Mouse (Mus musculus): ENCODE measurements at regions not wholly inside any gene's neighbourhood (a gene's known extent, or its start where the extent isn't known, plus 50 kb on each side); places are given as distances from the start of the nearest gene placed in this dataset.

DNA sequence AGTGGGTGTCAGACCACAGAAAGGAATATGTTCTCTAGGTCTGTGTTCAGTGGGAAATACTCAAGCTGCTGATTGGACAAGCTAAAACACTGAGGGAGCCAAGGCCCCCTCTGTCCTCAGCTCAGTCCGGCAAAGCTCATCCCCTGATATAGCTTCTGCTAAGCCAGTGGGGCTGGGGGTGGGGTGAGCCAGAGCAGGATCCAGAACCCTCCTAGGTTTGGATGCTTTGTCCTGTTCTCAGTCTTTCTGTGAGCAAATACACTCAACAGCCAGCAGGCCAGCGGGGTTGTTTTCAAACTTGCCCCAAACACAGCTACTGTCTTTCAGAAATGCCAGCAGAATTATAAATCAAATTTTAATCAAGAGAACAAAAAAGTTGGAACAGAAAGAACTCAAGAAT is 454.4 kb downstream of the Wdr11 start:
- WGBS = 93% methylated on average over 2 of the region's 2 CpGs
- DNase-seq (ENCODE audit: low read depth, low spot score) = no peak

DNA sequence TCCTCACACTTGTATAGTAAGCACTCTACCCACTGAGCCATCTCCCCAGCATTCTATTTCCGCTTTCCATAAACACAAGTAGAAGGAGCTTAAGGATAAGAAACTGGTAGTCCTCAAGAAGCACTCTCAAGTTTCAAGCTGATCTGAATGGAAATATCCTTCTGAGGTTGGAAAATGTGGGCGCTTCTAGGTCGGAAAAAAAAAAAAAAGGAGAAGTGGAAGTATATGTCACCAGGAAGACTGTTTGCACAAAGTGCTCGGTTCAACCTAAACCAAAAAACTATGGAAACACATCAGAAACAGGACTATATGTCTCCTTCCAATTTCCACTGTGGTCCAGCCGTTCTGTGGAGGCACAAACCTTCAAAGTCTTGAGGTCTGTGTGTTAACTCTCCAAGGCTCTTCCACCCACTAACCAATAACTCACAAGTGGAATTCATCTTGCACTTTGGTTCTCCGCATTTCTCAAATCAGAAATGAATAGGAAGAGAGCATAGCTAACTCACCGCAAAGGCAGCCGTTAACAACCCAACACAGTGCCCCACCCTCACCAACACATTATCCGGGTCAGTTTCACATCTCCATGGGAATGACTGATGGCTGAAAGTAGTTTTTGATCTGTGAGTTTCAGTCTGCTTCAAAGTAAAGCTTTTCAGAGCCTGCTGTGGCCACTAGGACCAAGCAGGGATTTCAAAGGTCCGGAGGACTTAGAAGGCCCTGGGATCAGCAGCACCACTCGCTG is 455.8 kb downstream of the Wdr11 start:
- 79% methylated on average over 11 of the region's 11 CpGs for WGBS
- DNase-seq (ENCODE audit: low read depth, low spot score) = no peak

DNA sequence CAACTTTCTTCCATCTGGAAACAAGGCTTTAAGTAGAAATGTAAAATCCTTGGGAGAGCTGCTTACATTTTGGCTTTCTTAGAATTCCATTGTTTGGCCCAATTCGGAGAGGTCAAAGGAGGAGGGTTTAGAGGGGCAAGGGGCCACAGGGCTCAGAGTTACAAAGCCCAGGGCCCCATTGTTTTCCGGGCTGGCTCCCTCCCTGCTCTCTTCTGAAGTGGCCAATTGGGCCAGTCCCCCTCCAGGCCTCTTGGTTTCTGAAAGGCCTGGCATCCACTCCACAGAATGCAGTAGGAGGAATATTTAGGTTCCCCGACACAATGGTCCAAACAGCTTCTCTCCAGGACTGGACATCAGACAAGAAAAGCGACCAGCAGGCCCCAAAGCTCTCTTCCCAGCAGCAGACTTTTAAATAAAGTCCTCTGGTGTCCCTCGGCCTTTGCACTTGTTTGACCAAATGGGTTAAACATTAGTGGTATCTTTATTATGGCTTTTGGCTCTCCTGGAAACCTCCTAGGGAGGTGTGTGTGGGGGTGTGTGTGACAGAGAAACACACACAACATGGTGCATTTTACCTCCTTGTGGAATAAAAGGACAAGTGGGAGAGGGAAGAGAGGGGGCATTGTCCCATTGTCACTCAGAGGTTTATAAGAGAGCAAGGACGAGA is 456.6 kb downstream of the Wdr11 start:
- DNase-seq (ENCODE audit: low read depth, low spot score) = no peak
- WGBS = 64% methylated on average over 6 of the region's 6 CpGs

DNA sequence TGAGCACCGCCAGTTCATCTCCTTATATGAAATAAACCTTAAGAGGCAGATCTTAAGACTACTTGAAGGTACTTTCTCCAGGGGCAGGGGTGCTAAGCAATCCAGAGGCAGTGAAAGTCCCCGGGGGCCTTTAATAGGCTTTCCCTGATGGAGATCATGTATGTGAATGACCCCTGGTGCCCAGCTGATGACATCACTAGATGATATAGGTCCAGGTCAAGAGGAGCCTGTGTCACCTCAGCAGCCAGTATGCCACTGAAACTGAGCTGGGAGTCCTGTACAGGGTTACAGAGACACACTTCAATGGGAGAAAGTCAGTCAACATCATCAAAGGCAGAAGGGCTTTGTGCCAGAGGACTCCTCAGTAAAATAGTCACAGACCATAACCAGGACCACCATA is 457.8 kb downstream of the Wdr11 start:
- WGBS = 89% methylated on average over 2 of the region's 2 CpGs
- DNase-seq (ENCODE audit: low read depth, low spot score) = no peak

DNA sequence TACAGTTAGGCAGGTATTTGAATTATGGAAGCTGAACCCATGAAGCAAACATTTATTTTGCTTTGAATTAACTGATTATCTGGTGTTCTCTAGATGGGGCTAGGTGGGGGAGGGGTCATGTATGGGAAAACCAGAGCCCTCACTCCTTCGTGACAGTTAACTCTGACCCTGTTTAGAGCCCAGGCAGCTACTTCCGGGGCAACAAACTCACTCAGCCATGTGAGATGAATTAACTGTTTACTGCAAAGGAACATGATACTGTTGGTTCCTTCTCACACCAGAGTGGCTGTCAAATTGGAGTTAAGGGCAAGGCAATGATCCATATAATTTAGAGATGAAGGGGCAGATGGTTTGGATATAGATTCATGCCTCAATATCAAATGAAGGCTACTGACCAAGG is 458.5 kb downstream of the Wdr11 start:
- WGBS = 33% methylated on average over 2 of the region's 2 CpGs

DNA sequence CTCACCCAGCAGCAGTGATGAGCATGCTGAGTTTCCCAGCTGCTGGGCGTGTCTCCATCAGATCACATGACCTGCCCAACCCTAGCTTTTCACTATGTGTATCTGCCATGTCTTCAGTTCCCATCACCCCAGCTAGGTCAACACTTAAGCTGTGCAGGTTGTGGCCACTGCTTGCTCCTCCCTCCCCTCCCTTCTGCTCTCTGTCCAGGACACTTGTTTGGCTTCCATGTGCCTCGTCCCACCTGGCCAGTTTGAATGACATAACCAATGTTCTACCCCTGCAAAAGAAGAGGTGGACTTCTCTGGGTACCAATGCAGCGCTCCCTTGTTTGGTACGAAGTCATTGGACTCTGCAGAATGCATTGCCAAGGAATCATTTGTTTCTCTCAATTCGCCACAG is 460.7 kb downstream of the Wdr11 start:
- 88% methylated on average over 5 of the region's 5 CpGs for WGBS
- no peak for DNase-seq (ENCODE audit: low read depth, low spot score)

More for the DNA sequence above, 458.5 kb downstream of the Wdr11 start:
- DNase-seq (ENCODE audit: low read depth, low spot score) = no peak

DNA sequence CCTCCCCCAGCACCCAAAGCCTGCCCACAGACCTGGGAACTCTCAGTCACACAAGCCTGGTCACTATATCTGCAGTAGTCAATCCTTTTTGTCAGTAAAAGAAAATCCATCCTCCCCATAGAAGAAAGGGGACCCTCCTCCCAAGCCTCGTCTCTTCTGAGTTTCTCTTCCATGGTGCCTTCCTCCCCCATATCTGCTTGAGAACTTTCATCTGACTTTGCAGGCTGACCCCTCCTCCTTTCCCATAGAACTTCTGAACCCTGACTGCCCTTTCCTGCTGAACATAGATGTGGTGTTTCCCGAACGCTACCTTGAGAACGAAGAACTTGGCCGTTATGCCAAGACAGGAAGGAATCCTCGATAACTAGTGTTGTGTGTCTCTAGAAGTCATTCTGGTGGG is 462.5 kb downstream of the Ate1 start:
- DNase-seq (ENCODE audit: low read depth, low spot score) = no peak
- WGBS = 91% methylated on average over 6 of the region's 6 CpGs

DNA sequence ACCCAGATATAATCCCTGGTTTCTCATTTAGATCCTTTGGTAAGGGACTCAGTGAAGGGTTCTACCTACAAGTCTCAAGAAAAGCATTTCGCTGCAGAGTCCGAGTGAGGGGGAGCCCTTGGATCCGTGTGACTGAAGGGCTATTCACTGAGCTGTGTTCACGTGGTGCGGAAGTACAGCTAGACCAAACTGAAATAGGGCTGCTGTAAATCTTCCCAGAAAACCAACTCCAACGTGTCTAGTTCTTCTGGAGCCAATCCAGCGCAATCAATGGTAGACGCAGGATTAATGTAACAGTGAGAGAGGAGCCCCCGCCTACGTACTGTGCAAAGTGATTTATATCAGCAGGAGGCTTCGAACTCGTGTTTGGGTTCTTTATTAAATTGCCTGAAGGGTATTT is 461.9 kb downstream of the Ate1 start:
- 78% methylated on average over 12 of the region's 12 CpGs for WGBS
- no peak for DNase-seq (ENCODE audit: low read depth, low spot score)

DNA sequence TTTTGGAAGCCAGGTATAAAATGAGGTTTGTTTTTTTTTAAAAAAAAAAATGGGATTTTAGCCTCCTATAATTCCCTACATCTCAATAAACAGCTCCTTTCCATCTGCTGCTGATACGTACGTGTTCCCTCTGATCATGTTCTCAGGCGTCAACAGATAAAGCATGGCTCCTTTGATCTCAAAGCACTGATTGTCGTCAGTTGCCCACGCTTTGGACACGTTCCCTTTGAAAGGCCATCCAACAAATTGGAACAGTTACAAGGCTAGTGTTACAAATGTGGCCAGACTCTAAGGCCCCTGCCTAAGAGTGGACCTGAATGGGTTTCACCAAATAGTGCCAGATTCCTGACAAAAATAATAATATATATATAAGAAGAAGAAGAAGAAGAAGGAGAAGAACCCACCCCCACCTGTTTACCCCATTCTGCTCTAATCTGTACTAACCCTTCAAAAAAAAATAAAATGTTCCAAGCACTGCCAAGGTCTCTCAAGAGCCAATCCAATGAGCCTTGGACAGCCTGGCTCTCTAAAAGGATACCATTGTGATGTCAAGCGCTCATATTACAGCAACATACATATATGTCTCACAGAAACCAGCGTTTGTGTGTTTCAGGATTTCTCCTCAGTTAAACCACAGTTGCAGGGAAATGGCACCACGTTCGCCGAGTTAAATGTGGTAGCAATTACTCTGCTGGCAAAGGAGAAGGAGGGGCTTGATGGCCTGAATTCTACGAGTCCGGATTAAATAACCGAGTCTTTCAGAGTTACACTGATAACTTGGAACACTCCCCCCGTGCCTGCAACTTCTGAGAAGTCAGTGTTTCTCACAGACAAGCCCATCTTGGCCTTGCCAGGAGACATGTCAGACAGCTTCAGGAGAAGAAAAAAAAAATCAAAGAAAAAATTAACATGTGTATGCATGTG is 460.2 kb downstream of the Ate1 start:
- DNase-seq (ENCODE audit: low read depth, low spot score) = no peak
- WGBS = 82% methylated on average over 15 of the region's 15 CpGs

DNA sequence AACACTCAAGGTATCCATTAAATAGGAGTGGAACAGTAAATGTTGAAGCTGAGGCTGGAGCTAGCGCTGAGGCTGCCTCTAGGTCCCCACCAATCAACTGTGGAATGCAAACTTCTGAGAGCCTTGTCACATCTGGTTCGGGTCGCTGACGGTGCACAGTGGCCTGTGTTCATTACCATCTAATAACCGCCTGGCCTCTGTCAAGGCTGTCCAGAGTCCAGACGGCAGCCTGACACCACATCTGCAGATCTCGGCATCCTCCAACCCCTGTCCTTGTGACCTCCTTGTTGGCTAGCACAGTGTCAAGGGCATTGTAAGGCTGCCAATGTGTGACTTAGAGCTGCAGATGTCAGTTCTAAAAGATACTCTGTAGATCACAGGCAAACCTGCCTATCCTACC is 455.7 kb downstream of the Ate1 start:
- no peak for DNase-seq (ENCODE audit: low read depth, low spot score)
- WGBS = 65% methylated on average over 7 of the region's 7 CpGs

DNA sequence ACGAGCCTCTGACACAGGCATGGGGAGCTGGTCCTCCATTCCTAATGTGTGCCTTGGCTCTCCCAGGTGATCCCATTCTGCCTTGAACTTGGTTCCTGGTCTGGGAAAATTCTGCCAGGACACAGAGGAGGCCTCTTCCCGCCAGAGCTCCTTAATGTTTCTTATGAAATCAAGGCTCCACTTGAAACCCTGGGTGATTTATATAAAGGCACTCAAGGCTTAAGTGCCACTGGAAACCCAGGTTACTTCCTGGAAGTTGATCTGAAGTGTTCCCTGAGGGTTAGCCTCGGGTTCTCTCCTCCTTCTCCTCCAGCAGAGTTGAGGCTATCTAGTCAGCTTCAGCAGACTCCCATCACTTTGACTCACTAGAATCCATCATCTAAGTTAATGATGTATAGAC is 451.9 kb downstream of the Ate1 start:
- 70% methylated on average over 3 of the region's 3 CpGs for WGBS
- no peak for DNase-seq (ENCODE audit: low read depth, low spot score)

DNA sequence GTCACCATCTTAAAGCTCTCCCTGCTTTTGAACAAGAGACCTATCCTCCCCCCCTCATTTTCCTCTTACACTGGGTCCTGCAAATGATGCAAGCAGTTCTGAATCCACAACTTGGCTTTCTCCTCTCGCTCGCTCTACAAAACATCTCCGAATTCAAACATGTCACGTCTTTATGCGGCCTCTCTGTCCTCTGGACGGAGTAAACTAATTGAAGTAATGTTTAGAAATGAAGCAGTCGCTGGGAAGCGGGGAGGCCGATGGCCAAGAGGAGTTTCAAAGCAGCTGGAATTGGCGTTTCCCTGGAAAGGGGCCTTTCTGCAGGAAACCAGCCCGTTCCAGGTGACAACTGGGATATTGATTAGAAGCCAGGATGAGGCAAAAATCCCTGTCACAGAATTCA is 446.8 kb downstream of the Ate1 start:
- no peak for DNase-seq (ENCODE audit: low read depth, low spot score)
- WGBS = 52% methylated on average over 11 of the region's 11 CpGs

DNA sequence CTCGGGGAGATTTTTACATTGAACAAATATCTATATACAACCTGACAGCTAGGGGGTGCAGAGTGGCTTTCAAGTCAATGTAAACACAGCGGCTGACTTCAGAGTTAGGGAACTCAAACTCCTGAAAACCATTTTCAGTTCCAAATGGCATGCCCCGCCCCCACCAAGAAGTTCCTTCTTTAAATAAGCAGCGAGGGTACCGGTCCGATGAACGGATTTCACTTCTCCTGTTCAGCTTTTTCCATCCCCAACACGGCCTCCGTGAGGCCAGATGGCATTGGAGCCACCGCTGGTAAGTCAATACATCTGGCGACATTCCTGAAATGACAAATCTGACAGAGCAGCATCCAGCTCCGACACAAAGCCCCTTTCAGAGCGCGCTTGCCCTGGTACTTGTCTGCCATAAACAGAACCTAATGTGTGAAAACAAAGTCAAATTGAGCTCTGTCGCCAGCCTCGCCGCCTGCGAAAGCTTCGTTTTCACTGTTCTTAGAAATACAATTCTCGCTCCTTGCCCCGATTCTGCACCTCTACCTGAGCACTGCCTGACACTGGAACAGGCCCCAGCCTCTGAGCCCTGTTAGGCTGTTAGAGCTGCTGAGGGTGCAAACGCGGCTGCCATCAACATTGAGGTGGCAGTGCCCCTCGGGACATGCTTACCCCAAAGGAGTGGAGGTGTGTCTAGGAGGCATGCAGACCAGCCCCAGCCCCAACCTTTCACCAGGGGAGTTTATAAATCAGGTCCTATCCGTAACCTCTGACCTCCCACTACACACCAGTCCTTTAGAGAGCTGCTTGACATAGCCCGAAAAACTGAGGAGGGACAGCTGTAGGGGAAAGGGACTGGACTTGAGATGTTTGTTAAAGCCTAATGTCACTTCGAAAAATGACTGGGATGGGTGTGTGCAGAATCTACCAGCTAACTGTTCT is 446.0 kb downstream of the Ate1 start:
- DNase-seq (ENCODE audit: low read depth, low spot score) = no peak
- 28% methylated on average over 27 of the region's 27 CpGs for WGBS

DNA sequence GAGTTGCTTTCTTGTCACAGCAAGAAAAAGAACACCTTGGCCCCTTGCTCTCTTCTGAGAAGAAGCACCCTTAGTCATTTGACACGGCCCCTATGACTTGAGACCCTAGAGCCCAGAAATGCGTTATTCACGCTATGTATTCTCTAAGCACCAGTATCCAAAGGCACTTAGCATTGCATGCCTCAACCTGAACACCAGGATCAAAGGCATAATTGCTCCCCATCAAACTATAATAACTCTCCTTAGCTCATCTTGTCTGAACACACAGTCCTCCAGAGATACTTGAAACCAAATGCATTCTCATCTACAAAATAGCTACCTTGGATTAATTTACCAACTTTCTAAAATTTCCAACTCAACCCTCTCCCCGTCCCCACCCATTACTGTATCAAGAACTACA is 437.5 kb downstream of the Ate1 start:
- WGBS = 94% methylated on average over 4 of the region's 4 CpGs
- no peak for DNase-seq (ENCODE audit: low read depth, low spot score)

DNA sequence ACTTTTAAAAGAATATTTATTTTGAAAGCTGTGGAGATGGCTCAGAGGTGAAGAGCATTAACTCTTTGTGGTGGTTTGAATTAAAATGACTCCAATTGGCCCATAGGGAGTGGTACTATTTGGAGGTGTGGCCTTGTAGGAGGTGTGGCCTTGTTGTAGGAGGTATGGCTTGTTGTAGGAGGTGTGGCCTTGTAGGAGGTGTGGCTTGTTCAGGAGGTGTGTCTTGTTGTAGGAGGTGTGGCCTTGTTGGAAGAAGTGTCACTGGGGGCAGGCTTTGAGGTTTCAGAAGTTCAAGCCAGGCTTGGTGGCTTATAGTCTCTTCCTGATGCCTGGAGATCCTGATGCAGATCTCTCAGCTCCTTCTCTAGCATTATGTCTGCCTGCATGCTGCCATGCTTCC is 434.5 kb downstream of the Ate1 start:
- DNase-seq (ENCODE audit: low read depth, low spot score) = no peak

DNA sequence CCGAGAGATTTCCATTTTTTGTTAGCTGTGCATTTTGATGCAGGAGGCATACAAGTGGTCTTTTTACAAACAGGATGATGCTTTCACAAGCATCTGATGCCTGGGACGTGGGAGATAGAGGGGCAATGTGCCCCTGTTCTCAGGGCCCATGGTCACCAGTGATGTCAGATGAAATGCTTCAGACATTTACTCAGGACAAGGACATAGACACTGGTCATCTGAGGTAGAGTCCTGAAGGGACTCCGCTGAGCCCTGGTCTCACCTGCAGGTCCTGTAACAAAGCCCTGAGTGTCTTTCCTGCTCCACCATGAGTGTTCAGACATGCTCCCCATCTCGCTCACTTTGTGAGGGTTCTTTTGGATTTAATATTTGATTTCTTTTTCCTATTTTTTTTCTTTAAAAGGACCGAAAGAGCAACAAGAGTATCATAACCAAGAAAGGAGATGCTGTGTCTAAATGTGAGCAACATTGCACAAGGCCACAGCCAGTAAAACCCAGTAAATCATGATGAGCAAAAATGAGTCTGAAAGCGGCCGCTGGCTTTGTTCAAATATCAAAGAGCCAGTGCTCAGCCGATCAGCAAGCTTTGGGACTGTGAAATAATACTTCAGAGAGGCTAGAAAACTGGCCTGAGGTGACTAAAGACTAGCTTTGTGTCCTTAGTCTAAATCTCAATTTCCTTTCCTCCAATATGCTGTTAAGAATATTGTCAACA is 430.1 kb downstream of the Ate1 start:
- no peak for DNase-seq (ENCODE audit: low read depth, low spot score)
- WGBS = 94% methylated on average over 8 of the region's 8 CpGs

DNA sequence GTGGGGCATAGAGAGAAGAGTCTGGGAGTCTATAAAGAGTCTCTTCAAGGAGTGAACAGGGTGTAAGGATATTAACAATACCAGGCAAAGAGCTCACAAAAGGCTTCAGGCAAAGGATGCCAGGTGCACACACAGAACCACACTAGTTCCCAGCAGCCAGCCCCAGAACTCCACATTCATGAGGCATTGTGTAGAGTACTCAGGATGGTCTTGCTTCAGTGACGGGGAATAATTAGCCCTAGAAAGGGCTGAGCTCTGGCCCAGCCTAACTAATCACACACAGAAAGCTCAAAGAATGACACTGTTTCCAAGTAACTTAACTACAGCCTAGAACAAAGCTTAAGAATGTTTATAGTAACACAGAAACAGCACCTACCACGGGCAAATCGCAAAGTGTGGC is 428.2 kb downstream of the Ate1 start:
- 71% methylated on average over 3 of the region's 3 CpGs for WGBS
- DNase-seq (ENCODE audit: low read depth, low spot score) = no peak

DNA sequence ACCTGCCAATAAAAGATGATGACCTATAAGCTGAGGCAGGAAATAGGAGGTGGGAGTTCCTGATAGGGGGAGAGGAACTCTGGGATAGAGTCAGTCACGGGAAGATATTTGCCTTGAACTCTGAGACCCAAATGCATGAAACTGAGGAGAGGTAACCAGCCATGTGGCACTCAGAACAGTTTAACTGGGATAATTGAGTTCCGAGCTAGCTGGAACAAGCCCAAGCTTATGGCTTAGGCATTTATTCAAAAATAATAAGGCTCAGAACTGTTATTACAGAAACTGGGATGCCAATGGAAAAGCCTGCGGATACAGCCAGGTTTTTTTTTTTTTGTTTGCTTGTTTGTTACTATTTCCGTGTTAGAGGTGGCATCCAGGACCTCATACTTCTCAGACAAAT is 425.0 kb downstream of the Ate1 start:
- no peak for DNase-seq (ENCODE audit: low read depth, low spot score)
- 85% methylated on average over 4 of the region's 4 CpGs for WGBS

DNA sequence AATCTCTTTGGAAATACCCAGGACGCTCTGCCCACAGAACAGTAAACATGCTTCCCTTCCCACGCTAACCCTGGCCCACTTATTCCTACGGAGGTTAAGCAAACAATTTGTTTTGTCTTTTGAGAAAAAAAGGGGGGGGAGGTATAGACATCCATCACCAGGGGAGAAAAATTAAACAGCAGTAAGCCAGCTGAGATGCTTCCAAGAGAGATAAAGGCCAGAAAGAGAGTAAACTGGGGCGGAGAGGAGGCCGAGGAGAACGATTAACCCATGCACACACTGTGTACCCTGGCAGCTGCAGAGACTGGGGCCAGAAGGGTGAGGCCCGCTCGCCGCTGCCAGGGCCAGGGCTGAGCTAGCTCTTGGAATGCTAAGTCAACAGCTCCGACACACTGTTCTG is 421.6 kb downstream of the Ate1 start:
- WGBS = 17% methylated on average over 10 of the region's 10 CpGs
- DNase-seq (ENCODE audit: low read depth, low spot score) = no peak
